16 mouse cellular contexts compared by ENCODE assay signal in genomic region chr11:95390420-95390819, GRCm38 (mm10).
"Had no signal": no experiment of that assay in that cellular context is flagged by ENCODE, and none has a peak within 500 bp of the region (broad histone marks: within the 10 kb centered on the region; RNA-seq: fewer than 3 reads in every experiment).

No protein-coding gene starts in this region.

- H3K9ac ChIP-seq: limb, embryonic 13.5 days; liver, embryonic 12.5 days; liver, embryonic 15.5 days; lung, embryonic 15.5 days had no signal

- DNase-seq: kidney, adult 18-20 months; kidney, adult 9 months; kidney, postnatal 36 days; liver; lung, adult 18-20 months; lung, postnatal 10 days; lung, postnatal 36 days; thymus, adult 18-20 months; thymus, postnatal 36 days had no signal

- H3K4me3 ChIP-seq: limb, embryonic 10.5 days; limb, embryonic 13.5 days; liver, embryonic 12.5 days; liver, embryonic 15.5 days; lung, embryonic 15.5 days; megakaryocyte, embryonic 14.5 days; midbrain, embryonic 10.5 days had no signal

- H3K27me3 ChIP-seq: limb, embryonic 13.5 days; liver, embryonic 12.5 days; liver, embryonic 15.5 days; lung, embryonic 15.5 days; megakaryocyte, embryonic 14.5 days had no signal

- H3K27ac ChIP-seq: limb, embryonic 10.5 days; limb, embryonic 13.5 days; liver, embryonic 12.5 days; liver, embryonic 15.5 days; lung, embryonic 15.5 days; midbrain, embryonic 10.5 days had no signal

- H3K9me3 ChIP-seq: limb, embryonic 10.5 days; limb, embryonic 13.5 days; liver, embryonic 12.5 days; liver, embryonic 15.5 days; lung, embryonic 15.5 days; megakaryocyte, embryonic 14.5 days; midbrain, embryonic 10.5 days had no signal

- ATAC-seq: liver, embryonic 12.5 days had no signal

- H3K4me2 ChIP-seq: limb, embryonic 13.5 days; liver, embryonic 12.5 days; liver, embryonic 15.5 days; lung, embryonic 15.5 days had no signal
